In genomic region chr2:148549618-148550017, GRCm38 (mm10) we compare ENCODE assay signal across 26 mouse cellular contexts.
"Had no signal": no experiment of that assay in that cellular context is flagged by ENCODE, and none has a peak within 500 bp of the region (broad histone marks: within the 10 kb centered on the region; RNA-seq: fewer than 3 reads in every experiment).

No protein-coding gene starts in this region.

- DNase-seq: gastrocnemius, adult 2 months; gastrocnemius, postnatal 10 days; gastrocnemius, postnatal 25 days; heart, postnatal 14 days; heart, postnatal 36 days; kidney, adult 18-20 months; kidney, adult 8-10 months; kidney, postnatal 10 days; kidney, postnatal 25 days; kidney, postnatal 4 days; liver; liver, embryonic 13.5 days had no signal

- H3K27me3 ChIP-seq: hindbrain, embryonic 12.5 days; intestine, embryonic 15.5 days; limb, embryonic 12.5 days; liver, embryonic 13.5 days; liver, embryonic 15.5 days had no signal

- ATAC-seq: hindbrain, embryonic 16.5 days; inflammation-experienced regulatory T-cells, adult 6 months; intestine, embryonic 15.5 days; intestine, postnatal 0 days had no signal

- H3K36me3 ChIP-seq: hindbrain, embryonic 10.5 days; hindbrain, embryonic 12.5 days; intestine, embryonic 15.5 days; limb, embryonic 10.5 days; limb, embryonic 12.5 days; liver, embryonic 13.5 days; liver, embryonic 15.5 days had no signal

- H3K9ac ChIP-seq: hindbrain, embryonic 12.5 days; hindbrain, embryonic 14.5 days; intestine, embryonic 15.5 days; limb, embryonic 12.5 days; liver, embryonic 13.5 days; liver, embryonic 15.5 days had no signal

- H3K9me3 ChIP-seq: hindbrain, embryonic 10.5 days; hindbrain, embryonic 12.5 days; intestine, embryonic 15.5 days; limb, embryonic 10.5 days; limb, embryonic 12.5 days; liver, embryonic 13.5 days; liver, embryonic 15.5 days had no signal

- H3K4me1 ChIP-seq: hindbrain, embryonic 10.5 days; hindbrain, embryonic 12.5 days; intestine, embryonic 15.5 days; limb, embryonic 10.5 days; limb, embryonic 12.5 days; liver, embryonic 13.5 days; liver, embryonic 15.5 days had no signal

- H3K4me3 ChIP-seq: gastrocnemius, adult 2 months; hindbrain, embryonic 10.5 days; hindbrain, embryonic 12.5 days; intestine, embryonic 15.5 days; layer of hippocampus, adult 2 months; left cerebral cortex, adult 2 months; limb, embryonic 10.5 days; limb, embryonic 12.5 days; liver, embryonic 13.5 days; liver, embryonic 15.5 days had no signal

- H3K27ac ChIP-seq: gastrocnemius, adult 2 months; hindbrain, embryonic 10.5 days; hindbrain, embryonic 12.5 days; hindbrain, embryonic 14.5 days; intestine, embryonic 15.5 days; layer of hippocampus, adult 2 months; left cerebral cortex, adult 2 months; limb, embryonic 10.5 days; limb, embryonic 12.5 days; liver, embryonic 13.5 days; liver, embryonic 15.5 days had no signal

- H3K4me2 ChIP-seq: heart, embryonic 11.5 days; hindbrain, embryonic 12.5 days; hindbrain, embryonic 14.5 days; intestine, embryonic 15.5 days; limb, embryonic 12.5 days; liver, embryonic 11.5 days; liver, embryonic 13.5 days; liver, embryonic 15.5 days had no signal
